ENCODE assay signal across 7 mouse cellular contexts in the genomic region with DNA sequence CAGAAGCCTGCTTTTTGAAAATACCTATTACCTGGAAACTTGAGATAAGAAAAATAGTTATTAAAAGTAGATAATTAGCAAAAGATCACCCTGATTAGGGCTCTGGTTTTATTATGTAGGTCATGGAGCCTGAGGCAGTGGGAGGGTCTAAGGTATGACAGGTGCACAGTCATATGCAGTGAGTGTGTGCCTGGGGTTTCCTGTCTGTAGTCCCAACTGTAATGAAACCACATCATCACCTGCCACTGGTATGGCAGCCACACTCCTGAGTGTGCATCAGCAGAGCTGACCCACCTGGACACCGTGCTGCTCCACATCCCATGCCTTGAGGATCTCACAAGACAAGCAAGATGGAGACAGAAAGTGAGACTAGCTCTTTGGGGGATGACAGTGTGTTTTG. TPM values are rescaled to one million over a fixed set of nuclear protein-coding genes. Genes with fewer than 3 reads are reported as not detected.
DNase-seq lines count a peak whose midpoint lies in the region; ATAC-seq lines count a peak whose summit lies in the region.

Gene Arhgap32, plus strand, starts transcription at position 351 of the 400 bp plus-strand sequence.

- no peak within 1 kb of the TSS for H3K4me3 ChIP-seq in embryonic facial prominence, embryonic 14.5 days (ENCODE audit: low read depth, low read length)

- no peak within 1 kb of the TSS for H3K9ac ChIP-seq in embryonic facial prominence, embryonic 14.5 days (ENCODE audit: low read depth, low read length)

- no peaks in the 10 kb centered on the region for H3K9me3 ChIP-seq in embryonic facial prominence, embryonic 14.5 days (ENCODE audit: control insufficient read depth, low read length)

- DNase-seq in layer of hippocampus, adult 18-20 months (ENCODE audit: low spot score in 2 of 2) = no peak
- DNase-seq in layer of hippocampus, adult 9-10 months (ENCODE audit: low spot score) = no peak
- no peak for DNase-seq in adrenal gland, postnatal 14 days
- DNase-seq in embryonic facial prominence, embryonic 14.5 days (ENCODE audit: low spot score) = no peak
- no peak for DNase-seq in left cerebral cortex, postnatal 25 days (ENCODE audit: low spot score in 2 of 2)
- no peak for DNase-seq in cerebellum, postnatal 4 days (ENCODE audit: low spot score in 2 of 2)
- DNase-seq in right cerebral cortex, postnatal 14 days = no peak

- no peak within 1 kb of the TSS for H3K4me2 ChIP-seq in embryonic facial prominence, embryonic 14.5 days (ENCODE audit: low read depth, low read length)

- WGBS in embryonic facial prominence, embryonic 14.5 days = 89% methylated on average over 1 of the region's 1 CpGs

- no peaks in the 10 kb centered on the region for H3K36me3 ChIP-seq in embryonic facial prominence, embryonic 14.5 days (ENCODE audit: control insufficient read depth, insufficient read depth, low read length)

- no peaks in the 10 kb centered on the region for H3K27me3 ChIP-seq in embryonic facial prominence, embryonic 14.5 days (replicated peaks; ENCODE audit: control insufficient read depth, insufficient read depth, low read length)

- no peak within 1 kb of the TSS for H3K27ac ChIP-seq in embryonic facial prominence, embryonic 14.5 days (replicated peaks; ENCODE audit: low read depth, low read length)

- intact Hi-C loops in left cerebral cortex, postnatal 25 days (cut with DNase I) = no loop called here

- peak; percentile 60; the same call in 1 of the 2 replicates for ATAC-seq in embryonic facial prominence, embryonic 14.5 days (ENCODE audit: low read depth)

- no peaks in the 10 kb centered on the region for H3K4me1 ChIP-seq in embryonic facial prominence, embryonic 14.5 days (ENCODE audit: control insufficient read depth, insufficient read depth, low read length)

RNA-seq across cellular contexts. Expression of gene Arhgap32, which starts in this region (rescaled TPM):
- 100 to 1,000 TPM; 233 to 240 TPM for total RNA-seq in layer of hippocampus, adult 18-20 months (2021)
- 45.4 and 48.3 TPM in 2 replicates for total RNA-seq in adrenal gland, postnatal 14 days (2021)
- 10.9 and 11.5 TPM in 2 replicates for polyA plus RNA-seq in embryonic facial prominence, embryonic 14.5 days (2014; fragmentation: Nextera tagmentation; extraction: Ambion mirVana)
- 100 to 1,000 TPM; 444 to 458 TPM for total RNA-seq in left cerebral cortex, postnatal 25 days (2021)
